Mouse (Mus musculus): Measurements from ENCODE around the gene Fam199x.

GRCm38 (mm10) chrX:137121718-137122117 lies 72.3 kb downstream of the Fam199x start, which contains the start of gene Esx1:
- TF ChIP-seq POLR2A (IDR thresholded peaks at IDR 0.05; ENCODE audit: control insufficient read depth, extremely low read depth, insufficient read depth, low read length, poor library complexity) (no peak), CTCF (IDR thresholded peaks at IDR 0.05; ENCODE audit: borderline replicate concordance, control insufficient read depth, extremely low read depth, insufficient read depth, low read length, poor library complexity) (no peak)

All from thymus, adult 2 months (tissue).